Mouse (Mus musculus) thymus, adult 2 months (tissue): ENCODE data around the gene Nsl1.

Experiments used
- CTCF ChIP-seq: fragments of 200-500 bp; IDR thresholded peaks from 2 replicates; pipeline ENCODE4 v1.5.1; 2012; ENCODE audit warnings: mild to moderate bottlenecking, control low read depth, low read length, moderate library complexity, borderline replicate concordance; ENCODE audit not compliant: control insufficient read depth, poor library complexity, insufficient read depth; ENCODE audit errors: extremely low read depth
- POLR2A ChIP-seq: fragments of 200-500 bp; IDR thresholded peaks from 2 replicates; pipeline ENCODE4 v1.6.1; 2012; ENCODE audit warnings: mild to moderate bottlenecking, low read length, control low read depth, moderate library complexity; ENCODE audit not compliant: control insufficient read depth, poor library complexity, insufficient read depth; ENCODE audit errors: extremely low read depth

- TF ChIP-seq CTCF: no peak
- TF ChIP-seq POLR2A: no peak
These were observed 30.8 kb downstream of the Nsl1 start for GRCm38 (mm10) chr1:191093578-191093977.
